Mouse (Mus musculus): ENCODE measurements at regions not wholly inside any gene's neighbourhood (a gene's known extent, or its start where the extent isn't known, plus 50 kb on each side); places are given as distances from the start of the nearest gene placed in this dataset.

- no peak for ATAC-seq (ENCODE audit: low FRiP score, low TSS enrichment)
- H3K27ac ChIP-seq (replicated peaks; ENCODE audit: low read depth, low read length) = no peak overlapping the region
- H3K4me3 ChIP-seq (replicated peaks; ENCODE audit: low read depth, low read length) = no peak overlapping the region
- H3K4me2 ChIP-seq (ENCODE audit: low read length) = no peak overlapping the region
- H3K4me1 ChIP-seq (ENCODE audit: control insufficient read depth, insufficient read depth, low read length) = no peaks in the 10 kb centered on the region
- H3K9me3 ChIP-seq (ENCODE audit: control insufficient read depth, low read length) = no peaks in the 10 kb centered on the region
- no peak for DNase-seq
- H3K36me3 ChIP-seq (ENCODE audit: control insufficient read depth, insufficient read depth, low read length) = no peaks in the 10 kb centered on the region
- H3K9ac ChIP-seq (replicated peaks; ENCODE audit: low read length) = no peak overlapping the region
- WGBS = 69% methylated on average over 8 of the region's 8 CpGs
- no peaks in the 10 kb centered on the region for H3K27me3 ChIP-seq (ENCODE audit: control insufficient read depth, insufficient read depth, low read length)
Measured at GRCm38 (mm10) chr4:91180241-91181096, 220.1 kb downstream of the Elavl2 start.

GRCm38 (mm10) chr4:91164280-91165121 lies 236.1 kb downstream of the Elavl2 start:
- Histone ChIP-seq H3K27ac (replicated peaks; ENCODE audit: low read depth, low read length) (peak overlapping the region; percentile 47; the same call in 1 of the 2 replicates), H3K4me3 (replicated peaks; ENCODE audit: low read depth, low read length) (no peak overlapping the region)

DNA sequence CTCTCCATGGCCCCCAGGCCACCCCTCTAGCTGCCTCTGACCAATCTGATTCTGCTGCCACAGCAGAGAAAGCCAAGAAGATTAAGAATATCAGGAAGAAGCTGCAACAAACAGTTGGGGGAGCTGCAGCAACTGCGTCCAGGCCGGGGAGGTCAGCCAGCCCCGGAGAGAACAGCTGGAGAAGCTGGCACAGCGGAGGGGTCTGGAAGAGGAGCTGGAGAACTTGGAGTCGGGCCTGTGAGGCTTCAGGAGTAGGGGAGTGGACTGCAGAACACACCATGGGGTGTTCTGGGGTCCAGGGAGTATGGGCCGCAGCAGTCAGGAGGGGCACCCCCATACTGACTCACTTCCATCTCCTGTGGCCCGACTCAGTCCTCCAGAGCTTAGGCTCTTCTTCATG lies 243.5 kb downstream of the Elavl2 start:
- Histone ChIP-seq H3K9ac (replicated peaks; ENCODE audit: low read length) (no peak overlapping the region), H3K4me3 (replicated peaks; ENCODE audit: low read depth, low read length) (no peak overlapping the region), H3K9me3 (ENCODE audit: control insufficient read depth, low read length) (no peaks in the 10 kb centered on the region), H3K4me2 (ENCODE audit: low read length) (no peak overlapping the region), H3K36me3 (ENCODE audit: control insufficient read depth, insufficient read depth, low read length) (no peaks in the 10 kb centered on the region), H3K27me3 (ENCODE audit: control insufficient read depth, insufficient read depth, low read length) (no peaks in the 10 kb centered on the region), H3K27ac (replicated peaks; ENCODE audit: low read depth, low read length) (no peak overlapping the region), H3K4me1 (ENCODE audit: control insufficient read depth, insufficient read depth, low read length) (no peaks in the 10 kb centered on the region)
- WGBS = 72% methylated on average over 7 of the region's 7 CpGs
- ATAC-seq (ENCODE audit: low FRiP score, low TSS enrichment) = no peak
- no peak for DNase-seq

More at GRCm38 (mm10) chr4:91164280-91165121, 236.1 kb downstream of the Elavl2 start:
- H3K4me1 ChIP-seq (ENCODE audit: control insufficient read depth, insufficient read depth, low read length) = 0 out of 2 replicates have a peak, but pooled peaks cover 4% of the 10 kb centered on the region
- H3K36me3 ChIP-seq (ENCODE audit: control insufficient read depth, insufficient read depth, low read length) = no peaks in the 10 kb centered on the region
- no peaks in the 10 kb centered on the region for H3K9me3 ChIP-seq (ENCODE audit: control insufficient read depth, low read length)
- 41% methylated on average over 11 of the region's 11 CpGs for WGBS
- peak; percentile 50 for DNase-seq
- peak overlapping the region; percentile 34 for H3K4me2 ChIP-seq (ENCODE audit: low read length)
- no peak overlapping the region for H3K9ac ChIP-seq (replicated peaks; ENCODE audit: low read length)
- ATAC-seq (ENCODE audit: low FRiP score, low TSS enrichment) = peak; percentile 50; the same call in 1 of the 2 replicates
- no peaks in the 10 kb centered on the region for H3K27me3 ChIP-seq (ENCODE audit: control insufficient read depth, insufficient read depth, low read length)

DNA sequence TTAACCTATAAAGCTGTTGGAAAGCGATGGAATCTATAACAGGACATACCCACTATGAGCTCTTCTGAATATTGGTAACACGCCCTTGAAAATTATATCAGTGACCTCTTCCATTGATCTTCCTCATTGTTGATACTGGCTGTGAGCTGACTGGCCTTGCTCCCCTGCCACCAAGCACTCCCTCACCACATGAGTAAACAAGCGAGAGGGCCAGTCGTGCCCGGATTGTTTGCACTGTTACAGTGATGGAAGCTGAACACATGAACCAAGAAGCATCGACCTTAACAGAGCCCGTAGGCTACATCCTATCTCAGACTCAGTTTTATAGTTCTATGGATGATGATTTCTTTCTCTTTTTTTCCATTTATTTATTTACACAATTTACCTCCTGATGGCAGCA lies 255.9 kb downstream of the Elavl2 start:
- WGBS = 87% methylated on average over 7 of the region's 7 CpGs

DNA sequence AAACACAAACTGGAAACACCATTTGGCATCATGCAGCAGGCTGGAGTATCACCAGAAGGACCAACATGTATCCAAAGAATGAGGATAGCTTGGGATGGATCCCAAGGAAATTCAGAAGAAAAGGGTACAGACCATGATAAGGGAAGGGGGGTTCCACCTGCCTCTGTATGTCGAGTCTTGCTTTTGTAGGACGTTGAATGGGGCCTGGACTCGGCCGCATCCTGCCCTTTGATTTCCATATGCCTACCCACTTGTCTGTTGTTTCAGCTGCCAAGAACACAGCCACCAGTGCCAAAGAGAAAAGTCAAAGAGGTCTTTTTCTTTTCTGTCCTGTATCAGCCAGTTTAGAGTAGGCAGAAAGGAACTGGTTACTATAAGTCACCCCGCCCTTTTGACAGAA lies 256.7 kb downstream of the Elavl2 start:
- Histone ChIP-seq H3K4me2 (ENCODE audit: low read length) (no peak overlapping the region), H3K9ac (replicated peaks; ENCODE audit: low read length) (no peak overlapping the region), H3K4me3 (replicated peaks; ENCODE audit: low read depth, low read length) (no peak overlapping the region), H3K36me3 (ENCODE audit: control insufficient read depth, insufficient read depth, low read length) (no peaks in the 10 kb centered on the region), H3K27me3 (ENCODE audit: control insufficient read depth, insufficient read depth, low read length) (no peaks in the 10 kb centered on the region), H3K4me1 (ENCODE audit: control insufficient read depth, insufficient read depth, low read length) (no peaks in the 10 kb centered on the region), H3K27ac (replicated peaks; ENCODE audit: low read depth, low read length) (no peak overlapping the region), H3K9me3 (ENCODE audit: control insufficient read depth, low read length) (no peaks in the 10 kb centered on the region)
- WGBS = 82% methylated on average over 5 of the region's 5 CpGs
- ATAC-seq (ENCODE audit: low FRiP score, low TSS enrichment) (no peak), DNase-seq (no peak)

More for the DNA sequence above, 255.9 kb downstream of the Elavl2 start:
- no peak overlapping the region for H3K27ac ChIP-seq (replicated peaks; ENCODE audit: low read depth, low read length)
- H3K9ac ChIP-seq (replicated peaks; ENCODE audit: low read length) = no peak overlapping the region
- no peak overlapping the region for H3K4me2 ChIP-seq (ENCODE audit: low read length)
- ATAC-seq (ENCODE audit: low FRiP score, low TSS enrichment) = no peak
- no peaks in the 10 kb centered on the region for H3K27me3 ChIP-seq (ENCODE audit: control insufficient read depth, insufficient read depth, low read length)
- no peak overlapping the region for H3K4me3 ChIP-seq (replicated peaks; ENCODE audit: low read depth, low read length)
- H3K9me3 ChIP-seq (ENCODE audit: control insufficient read depth, low read length) = no peaks in the 10 kb centered on the region
- H3K36me3 ChIP-seq (ENCODE audit: control insufficient read depth, insufficient read depth, low read length) = no peaks in the 10 kb centered on the region
- no peak for DNase-seq
- no peaks in the 10 kb centered on the region for H3K4me1 ChIP-seq (ENCODE audit: control insufficient read depth, insufficient read depth, low read length)

- H3K4me3 ChIP-seq (replicated peaks; ENCODE audit: low read depth, low read length) = no peak overlapping the region
- H3K36me3 ChIP-seq (ENCODE audit: control insufficient read depth, insufficient read depth, low read length) = no peaks in the 10 kb centered on the region
- DNase-seq = peak; percentile 40
- no peak overlapping the region for H3K4me2 ChIP-seq (ENCODE audit: low read length)
- whole genome bisulfite sequencing = 89% methylated on average over 3 of the region's 3 CpGs
- H3K27ac ChIP-seq (replicated peaks; ENCODE audit: low read depth, low read length) = no peak overlapping the region
- H3K9ac ChIP-seq (replicated peaks; ENCODE audit: low read length) = no peak overlapping the region
- H3K9me3 ChIP-seq (ENCODE audit: control insufficient read depth, low read length) = no peaks in the 10 kb centered on the region
- H3K4me1 ChIP-seq (ENCODE audit: control insufficient read depth, insufficient read depth, low read length) = no peaks in the 10 kb centered on the region
- no peaks in the 10 kb centered on the region for H3K27me3 ChIP-seq (ENCODE audit: control insufficient read depth, insufficient read depth, low read length)
- ATAC-seq (ENCODE audit: low FRiP score, low TSS enrichment) = no peak
Measured at GRCm38 (mm10) chr4:91135327-91135726, 265.3 kb downstream of the Elavl2 start.

- Histone ChIP-seq H3K27ac (replicated peaks; ENCODE audit: low read depth, low read length) (no peak overlapping the region), H3K4me3 (replicated peaks; ENCODE audit: low read depth, low read length) (no peak overlapping the region), H3K9me3 (ENCODE audit: control insufficient read depth, low read length) (no peaks in the 10 kb centered on the region), H3K4me1 (ENCODE audit: control insufficient read depth, insufficient read depth, low read length) (no peaks in the 10 kb centered on the region), H3K4me2 (ENCODE audit: low read length) (no peak overlapping the region), H3K36me3 (ENCODE audit: control insufficient read depth, insufficient read depth, low read length) (no peaks in the 10 kb centered on the region), H3K9ac (replicated peaks; ENCODE audit: low read length) (no peak overlapping the region), H3K27me3 (ENCODE audit: control insufficient read depth, insufficient read depth, low read length) (no peaks in the 10 kb centered on the region)
- DNase-seq (no peak), ATAC-seq (ENCODE audit: low FRiP score, low TSS enrichment) (no peak)
- WGBS = 92% methylated on average over 7 of the region's 7 CpGs
Measured at GRCm38 (mm10) chr4:91132266-91132665, 268.3 kb downstream of the Elavl2 start.

DNA sequence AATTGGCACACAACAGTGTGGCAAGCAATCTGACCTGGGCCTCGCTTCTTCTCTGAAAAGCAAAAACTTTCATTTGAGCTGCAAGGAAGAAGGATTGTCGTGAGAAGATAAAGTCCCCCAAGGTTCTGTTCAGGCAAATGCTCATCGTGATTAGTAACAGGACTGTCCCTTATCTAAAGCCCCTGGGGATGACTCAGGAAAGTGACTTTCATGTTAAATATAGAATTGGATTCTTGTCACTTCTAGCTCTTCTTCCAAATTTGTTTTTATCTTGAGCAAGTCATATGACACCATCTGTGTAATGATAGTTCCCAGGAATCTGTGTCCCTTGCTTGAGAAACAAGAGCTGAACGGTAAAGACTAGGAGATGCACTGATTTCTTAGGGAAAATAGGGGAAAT lies 280.3 kb downstream of the Elavl2 start:
- Histone ChIP-seq H3K4me3 (replicated peaks; ENCODE audit: low read depth, low read length) (no peak overlapping the region), H3K27me3 (ENCODE audit: control insufficient read depth, insufficient read depth, low read length) (no peaks in the 10 kb centered on the region), H3K36me3 (ENCODE audit: control insufficient read depth, insufficient read depth, low read length) (no peaks in the 10 kb centered on the region), H3K4me1 (ENCODE audit: control insufficient read depth, insufficient read depth, low read length) (no peaks in the 10 kb centered on the region), H3K4me2 (ENCODE audit: low read length) (no peak overlapping the region), H3K9me3 (ENCODE audit: control insufficient read depth, low read length) (no peaks in the 10 kb centered on the region), H3K27ac (replicated peaks; ENCODE audit: low read depth, low read length) (no peak overlapping the region), H3K9ac (replicated peaks; ENCODE audit: low read length) (no peak overlapping the region)
- ATAC-seq (ENCODE audit: low FRiP score, low TSS enrichment) (no peak), DNase-seq (no peak)
- WGBS = 81% methylated on average over 4 of the region's 4 CpGs
